In genomic region chr13:48398617-48399016, GRCm38 (mm10) we compare ENCODE assay signal across 23 mouse cellular contexts.
"Had no signal": no experiment of that assay in that cellular context is flagged by ENCODE, and none has a peak within 500 bp of the region (broad histone marks: within the 10 kb centered on the region; RNA-seq: fewer than 3 reads in every experiment).

No protein-coding gene starts in this region.

- H3K4me3 ChIP-seq: kidney, embryonic 15.5 days; limb, embryonic 10.5 days; limb, embryonic 13.5 days; liver, embryonic 12.5 days; liver, embryonic 15.5 days; lung, embryonic 15.5 days; megakaryocyte, embryonic 14.5 days; midbrain, embryonic 10.5 days; midbrain, embryonic 13.5 days; myocyte; neural tube, embryonic 13.5 days; stomach, embryonic 15.5 days had no signal

- H3K36me3 ChIP-seq: kidney, embryonic 15.5 days; limb, embryonic 10.5 days; limb, embryonic 13.5 days; liver, embryonic 12.5 days; liver, embryonic 15.5 days; lung, embryonic 15.5 days; midbrain, embryonic 10.5 days; midbrain, embryonic 13.5 days; neural tube, embryonic 13.5 days; stomach, embryonic 15.5 days had no signal

- H3K9me3 ChIP-seq: kidney, embryonic 15.5 days; limb, embryonic 10.5 days; limb, embryonic 13.5 days; liver, embryonic 12.5 days; liver, embryonic 15.5 days; lung, embryonic 15.5 days; megakaryocyte, embryonic 14.5 days; midbrain, embryonic 10.5 days; midbrain, embryonic 13.5 days; neural tube, embryonic 13.5 days; stomach, embryonic 15.5 days had no signal

- H3K27ac ChIP-seq: kidney, embryonic 15.5 days; limb, embryonic 10.5 days; limb, embryonic 13.5 days; liver, embryonic 12.5 days; liver, embryonic 15.5 days; lung, embryonic 15.5 days; midbrain, embryonic 10.5 days; midbrain, embryonic 13.5 days; neural tube, embryonic 13.5 days; stomach, embryonic 15.5 days had no signal

- H3K27me3 ChIP-seq: kidney, embryonic 15.5 days; limb, embryonic 13.5 days; liver, embryonic 12.5 days; liver, embryonic 15.5 days; lung, embryonic 15.5 days; megakaryocyte, embryonic 14.5 days; midbrain, embryonic 13.5 days; neural tube, embryonic 13.5 days; stomach, embryonic 15.5 days had no signal

- DNase-seq: kidney, postnatal 10 days; kidney, postnatal 36 days; liver; lung, adult 18-20 months; lung, postnatal 10 days; lung, postnatal 36 days; retina, postnatal 1 day; right cerebral cortex, postnatal 25 days; spleen, adult 18-20 months; thymus, adult 18-20 months; thymus, postnatal 36 days had no signal

- H3K4me1 ChIP-seq: kidney, embryonic 15.5 days; limb, embryonic 10.5 days; limb, embryonic 13.5 days; liver, embryonic 12.5 days; liver, embryonic 15.5 days; lung, embryonic 15.5 days; megakaryocyte, embryonic 14.5 days; neural tube, embryonic 13.5 days; stomach, embryonic 15.5 days had no signal
